Mouse (Mus musculus) ES-E14 (cell line): ENCODE measurements around the gene Slc6a19.

Experiments used
- CHD2 ChIP-seq: IDR thresholded peaks from 2 replicates; pipeline ENCODE4 v1.6.1; 2014; ENCODE audit warnings: mild to moderate bottlenecking, low read depth, low read length, inconsistent platforms
- HCFC1 ChIP-seq: IDR thresholded peaks from 2 replicates; pipeline ENCODE4 v1.6.1; 2012; ENCODE audit warnings: low read length, inconsistent platforms, borderline replicate concordance; ENCODE audit not compliant: insufficient read depth
- MAFK ChIP-seq: IDR thresholded peaks from 2 replicates; pipeline ENCODE4 v1.6.1; 2014; ENCODE audit warnings: mild to moderate bottlenecking, low read depth, low read length, inconsistent platforms; ENCODE audit not compliant: insufficient read depth
- ZC3H11A ChIP-seq: IDR thresholded peaks from 2 replicates; pipeline ENCODE4 v1.6.1; 2012; ENCODE audit warnings: low read depth, mild to moderate bottlenecking, inconsistent platforms, low read length, borderline replicate concordance
- ZNF384 ChIP-seq: IDR thresholded peaks from 2 replicates; pipeline ENCODE4 v1.6.1; 2012; ENCODE audit warnings: low read depth, low read length, inconsistent platforms

DNA sequence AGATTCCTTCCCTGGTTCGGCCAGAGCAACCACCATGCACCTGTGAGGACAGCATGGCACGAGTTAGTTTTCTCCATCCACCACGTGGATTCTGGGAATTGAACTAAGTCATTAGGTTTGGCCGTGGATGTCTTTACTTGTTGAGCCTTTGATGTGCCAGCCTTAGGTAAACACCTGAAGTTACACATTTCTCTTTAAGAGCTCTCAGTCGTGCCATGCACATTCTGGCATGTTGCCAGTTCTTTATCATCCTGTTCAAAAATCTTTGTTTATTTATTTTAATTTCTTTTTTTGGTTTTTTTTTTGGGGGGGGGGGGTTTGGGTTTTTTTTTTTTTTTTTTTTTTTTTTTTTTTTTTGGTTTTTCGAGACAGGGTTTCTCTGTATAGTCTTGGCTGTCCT is 66.8 kb downstream of the Slc6a19 start:
- TF ChIP-seq HCFC1, result no peak
- no peak for TF ChIP-seq CHD2
- TF ChIP-seq MAFK, result no peak
- peak; percentile 64 for TF ChIP-seq ZNF384
- no peak for TF ChIP-seq ZC3H11A
